Mouse (Mus musculus): ENCODE results near the gene Slc25a16. TPM values are rescaled to one million over a fixed set of nuclear protein-coding genes. Genes with fewer than 3 reads are reported as not detected.
A peak's percentile ranks its signal among the peaks of the same experiment; 100 is the strongest.

Slc25a16 gene
- polyA plus RNA-seq (2016; fragmentation: Nextera tagmentation; extraction: Ambion mirVana) = 13.1 and 13.3 TPM in 2 replicates

- Histone ChIP-seq H3K9ac (peak within 1 kb of the TSS; percentile 89), H3K36me3 (no peaks in the 10 kb centered on the region), H3K4me1 (replicated peaks) (peaks cover 12% of the 10 kb centered on the region), H3K4me3 (peak within 1 kb of the TSS; percentile 71), H3K27ac (ENCODE audit: poor library complexity, severe bottlenecking) (peak within 1 kb of the TSS; percentile 86), H3K9me3 (replicated peaks) (no peaks in the 10 kb centered on the region), H3K27me3 (replicated peaks) (no peaks in the 10 kb centered on the region), H3K4me2 (peak within 1 kb of the TSS; percentile 92)
- WGBS = 4% methylated on average over 50 of the region's 50 CpGs
- peak; percentile 97 for ATAC-seq (ENCODE audit: insufficient number of reproducible peaks, low FRiP score)
Measured at GRCm38 (mm10) chr10:62919925-62920765, at the start of gene Slc25a16. Gene Slc25a16, plus strand, starts transcription at chr10:62920633.

- H3K9ac ChIP-seq = no peak overlapping the region
- no peaks in the 10 kb centered on the region for H3K4me1 ChIP-seq (replicated peaks)
- 75% methylated on average over 4 of the region's 4 CpGs for WGBS
- H3K27ac ChIP-seq (ENCODE audit: poor library complexity, severe bottlenecking) = no peak overlapping the region
- no peaks in the 10 kb centered on the region for H3K9me3 ChIP-seq (replicated peaks)
- no peak overlapping the region for H3K4me3 ChIP-seq
- H3K27me3 ChIP-seq (replicated peaks) = no peaks in the 10 kb centered on the region
- H3K36me3 ChIP-seq = peaks cover 20% of the 10 kb centered on the region
- no peak overlapping the region for H3K4me2 ChIP-seq
- ATAC-seq (ENCODE audit: insufficient number of reproducible peaks, low FRiP score) = no peak
Measured at GRCm38 (mm10) chr10:62874828-62875227, 45.6 kb upstream of the Slc25a16 start.

GRCm38 (mm10) chr10:62875565-62875964, 44.9 kb upstream of the Slc25a16 start:
- Histone ChIP-seq H3K36me3 (peaks cover 20% of the 10 kb centered on the region), H3K9me3 (replicated peaks) (no peaks in the 10 kb centered on the region), H3K4me1 (replicated peaks) (no peaks in the 10 kb centered on the region), H3K9ac (no peak overlapping the region), H3K4me3 (no peak overlapping the region), H3K4me2 (no peak overlapping the region), H3K27ac (ENCODE audit: poor library complexity, severe bottlenecking) (no peak overlapping the region), H3K27me3 (replicated peaks) (no peaks in the 10 kb centered on the region)
- ATAC-seq (ENCODE audit: insufficient number of reproducible peaks, low FRiP score) = no peak
- 84% methylated on average over 4 of the region's 4 CpGs for WGBS

- H3K27me3 ChIP-seq (replicated peaks) = no peaks in the 10 kb centered on the region
- no peak for ATAC-seq (ENCODE audit: insufficient number of reproducible peaks, low FRiP score)
- WGBS = 82% methylated on average over 13 of the region's 13 CpGs
- H3K9ac ChIP-seq = no peak overlapping the region
- no peaks in the 10 kb centered on the region for H3K4me1 ChIP-seq (replicated peaks)
- peaks cover 20% of the 10 kb centered on the region for H3K36me3 ChIP-seq
- H3K27ac ChIP-seq (ENCODE audit: poor library complexity, severe bottlenecking) = no peak overlapping the region
- no peaks in the 10 kb centered on the region for H3K9me3 ChIP-seq (replicated peaks)
- H3K4me3 ChIP-seq = no peak overlapping the region
- no peak overlapping the region for H3K4me2 ChIP-seq
Measured at GRCm38 (mm10) chr10:62878056-62878455, 42.4 kb upstream of the Slc25a16 start.

GRCm38 (mm10) chr10:62881211-62881610, 39.2 kb upstream of the Slc25a16 start:
- Histone ChIP-seq H3K4me2 (no peak overlapping the region), H3K36me3 (peaks cover 20% of the 10 kb centered on the region), H3K27ac (ENCODE audit: poor library complexity, severe bottlenecking) (no peak overlapping the region), H3K9me3 (replicated peaks) (no peaks in the 10 kb centered on the region), H3K27me3 (replicated peaks) (no peaks in the 10 kb centered on the region), H3K4me1 (replicated peaks) (peaks cover 8% of the 10 kb centered on the region), H3K9ac (no peak overlapping the region), H3K4me3 (no peak overlapping the region)
- 41% methylated on average over 5 of the region's 5 CpGs for WGBS
- ATAC-seq (ENCODE audit: insufficient number of reproducible peaks, low FRiP score) = no peak

- no peak for ATAC-seq (ENCODE audit: insufficient number of reproducible peaks, low FRiP score)
- no peak overlapping the region for H3K9ac ChIP-seq
- no peak overlapping the region for H3K27ac ChIP-seq (ENCODE audit: poor library complexity, severe bottlenecking)
- no peaks in the 10 kb centered on the region for H3K27me3 ChIP-seq (replicated peaks)
- no peak overlapping the region for H3K4me3 ChIP-seq
- H3K9me3 ChIP-seq (replicated peaks) = no peaks in the 10 kb centered on the region
- H3K36me3 ChIP-seq = peaks cover 7% of the 10 kb centered on the region
- 11% methylated on average over 9 of the region's 9 CpGs for WGBS
- H3K4me2 ChIP-seq = peak overlapping the region; percentile 50
- H3K4me1 ChIP-seq (replicated peaks) = peaks cover 8% of the 10 kb centered on the region
Measured at GRCm38 (mm10) chr10:62883933-62884372, 36.5 kb upstream of the Slc25a16 start.

- WGBS = 57% methylated on average over 1 of the region's 1 CpGs
- Histone ChIP-seq H3K4me2 (no peak overlapping the region), H3K36me3 (peaks cover 1% of the 10 kb centered on the region), H3K9ac (no peak overlapping the region), H3K4me1 (replicated peaks) (peaks cover 8% of the 10 kb centered on the region), H3K4me3 (no peak overlapping the region), H3K27ac (ENCODE audit: poor library complexity, severe bottlenecking) (no peak overlapping the region), H3K9me3 (replicated peaks) (no peaks in the 10 kb centered on the region), H3K27me3 (replicated peaks) (no peaks in the 10 kb centered on the region)
- no peak for ATAC-seq (ENCODE audit: insufficient number of reproducible peaks, low FRiP score)
Measured at GRCm38 (mm10) chr10:62884517-62884916, 35.9 kb upstream of the Slc25a16 start.

- 20% methylated on average over 10 of the region's 10 CpGs for WGBS
- H3K9me3 ChIP-seq (replicated peaks) = no peaks in the 10 kb centered on the region
- H3K27ac ChIP-seq (ENCODE audit: poor library complexity, severe bottlenecking) = 0 out of 2 replicates have a peak overlapping the region, but pooled peaks have one; percentile 41
- ATAC-seq (ENCODE audit: insufficient number of reproducible peaks, low FRiP score) = no peak
- peaks cover 8% of the 10 kb centered on the region for H3K4me1 ChIP-seq (replicated peaks)
- H3K4me3 ChIP-seq = peak overlapping the region; percentile 61
- H3K9ac ChIP-seq = peak overlapping the region; percentile 87; the same call in 1 of the 2 replicates
- no peaks in the 10 kb centered on the region for H3K27me3 ChIP-seq (replicated peaks)
- peak overlapping the region; percentile 95 for H3K4me2 ChIP-seq
- H3K36me3 ChIP-seq = no peaks in the 10 kb centered on the region
Measured at GRCm38 (mm10) chr10:62885460-62885859, 35.0 kb upstream of the Slc25a16 start.

GRCm38 (mm10) chr10:62885969-62886798, 34.2 kb upstream of the Slc25a16 start:
- Histone ChIP-seq H3K36me3 (no peaks in the 10 kb centered on the region), H3K9me3 (replicated peaks) (no peaks in the 10 kb centered on the region), H3K4me3 (peak overlapping the region; percentile 61), H3K27ac (ENCODE audit: poor library complexity, severe bottlenecking) (peak overlapping the region; percentile 41; the same call in 1 of the 2 replicates), H3K9ac (peak overlapping the region; percentile 87), H3K27me3 (replicated peaks) (no peaks in the 10 kb centered on the region), H3K4me1 (replicated peaks) (peaks cover 8% of the 10 kb centered on the region), H3K4me2 (peak overlapping the region; percentile 95)
- under 1% methylated on average over 38 of the region's 38 CpGs for WGBS
- peak; percentile 23 for ATAC-seq (ENCODE audit: insufficient number of reproducible peaks, low FRiP score)

- no peaks in the 10 kb centered on the region for H3K27me3 ChIP-seq (replicated peaks)
- H3K36me3 ChIP-seq = no peaks in the 10 kb centered on the region
- H3K4me1 ChIP-seq (replicated peaks) = peaks cover 8% of the 10 kb centered on the region
- peak overlapping the region; percentile 95 for H3K4me2 ChIP-seq
- H3K9me3 ChIP-seq (replicated peaks) = no peaks in the 10 kb centered on the region
- peak overlapping the region; percentile 61 for H3K4me3 ChIP-seq
- H3K9ac ChIP-seq = peak overlapping the region; percentile 87
- under 1% methylated on average over 56 of the region's 56 CpGs for WGBS
- ATAC-seq (ENCODE audit: insufficient number of reproducible peaks, low FRiP score) = peak; percentile 79
- H3K27ac ChIP-seq (ENCODE audit: poor library complexity, severe bottlenecking) = peak overlapping the region; percentile 41
Measured at GRCm38 (mm10) chr10:62886799-62887591, 33.4 kb upstream of the Slc25a16 start.
